Mouse (Mus musculus): ENCODE measurements around the gene Rbm28. TPM values are rescaled to one million over a fixed set of nuclear protein-coding genes. Genes with fewer than 3 reads are reported as not detected.

The Rbm28 gene
- total RNA-seq, 2 experiments from 2014 or later = 38.7 to 45.7 TPM

DNA sequence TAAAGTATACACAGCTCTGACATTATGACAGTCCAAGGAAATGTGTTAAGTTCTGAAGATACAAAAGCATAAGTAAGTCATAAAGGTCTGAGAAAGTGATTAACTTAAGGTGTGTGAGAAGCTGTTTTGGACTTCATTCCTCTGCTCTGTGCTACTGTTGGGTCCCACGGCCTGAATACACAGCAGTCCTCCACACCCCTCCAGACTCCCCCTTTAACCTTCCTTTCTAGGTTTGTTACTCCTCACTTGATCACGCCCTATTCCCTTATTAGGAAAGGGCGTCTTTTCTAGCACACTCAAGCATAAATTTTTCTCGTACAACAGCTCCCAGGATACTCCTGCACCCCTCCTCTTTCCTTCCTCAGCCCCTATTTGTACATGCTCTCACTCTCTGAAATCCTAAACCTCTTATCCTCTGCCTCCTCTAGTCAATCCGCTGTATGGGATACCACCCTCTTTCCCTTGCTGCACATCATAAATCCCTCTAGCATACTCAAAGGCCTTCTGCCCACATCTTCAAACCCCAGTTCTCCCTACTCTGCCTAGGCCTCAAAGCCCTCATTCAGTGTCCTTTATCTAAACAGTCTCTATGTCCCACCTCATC lies 17.3 kb downstream of the Rbm28 start:
- no peak for DNase-seq (ENCODE audit: low spot score in 2 of 2)
- intact Hi-C loops (cut with DNase I) = loop anchor here (10.0 kb wide), 1 partner anchor 613 kb away; no protein-coding TSS in a partner anchor

GRCm38 (mm10) chr6:29146641-29147040 lies 18.2 kb downstream of the Rbm28 start:
- intact Hi-C loops (cut with DNase I) = loop anchor here (10.0 kb wide), 1 partner anchor 612 kb away; no protein-coding TSS in a partner anchor
- DNase-seq (ENCODE audit: low spot score in 2 of 2) = no peak

- intact Hi-C loops (cut with DNase I) = loop anchor here (10.0 kb wide), 1 partner anchor 611 kb away; no protein-coding TSS in a partner anchor
- DNase-seq (ENCODE audit: low spot score in 2 of 2) = peak; percentile 33 to 52
Measured at GRCm38 (mm10) chr6:29145456-29146307, 19.1 kb downstream of the Rbm28 start.

GRCm38 (mm10) chr6:29144971-29145370 lies 19.8 kb downstream of the Rbm28 start:
- no peak for DNase-seq (ENCODE audit: low spot score in 2 of 2)
- intact Hi-C loops (cut with DNase I) = loop anchor here (5.0 to 10.0 kb wide), 3 partner anchors 108 to 610 kb away; no protein-coding TSS in a partner anchor

- DNase-seq (ENCODE audit: low spot score in 2 of 2) = peak; percentile 55 to 69
- intact Hi-C loops (cut with DNase I) = loop anchor here (5.0 to 10.0 kb wide), 3 partner anchors 106 to 609 kb away; no protein-coding TSS in a partner anchor
Measured at GRCm38 (mm10) chr6:29143608-29144007, 21.2 kb downstream of the Rbm28 start.

DNA sequence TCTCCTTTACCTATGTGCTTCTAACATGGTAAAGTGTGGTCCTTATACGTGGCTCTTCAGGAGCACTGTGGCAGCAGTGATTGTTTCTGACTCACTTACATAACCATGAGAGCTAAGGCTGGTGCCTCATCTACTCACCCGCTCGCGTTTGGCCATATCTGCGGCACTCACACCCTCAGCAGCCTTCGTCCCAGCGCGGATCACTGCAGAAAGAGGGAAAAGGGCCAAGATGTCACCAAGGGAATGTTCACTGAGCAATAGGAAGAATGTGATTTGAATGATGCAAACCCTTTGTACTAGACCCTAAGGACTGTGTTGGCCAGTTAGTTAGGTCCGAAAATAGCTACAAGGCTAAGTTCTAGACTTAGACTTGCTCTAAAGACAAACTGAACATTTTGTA lies 27.4 kb downstream of the Rbm28 start:
- intact Hi-C loops (cut with DNase I) = no loop called here
- DNase-seq (ENCODE audit: low spot score in 2 of 2) = no peak

DNA sequence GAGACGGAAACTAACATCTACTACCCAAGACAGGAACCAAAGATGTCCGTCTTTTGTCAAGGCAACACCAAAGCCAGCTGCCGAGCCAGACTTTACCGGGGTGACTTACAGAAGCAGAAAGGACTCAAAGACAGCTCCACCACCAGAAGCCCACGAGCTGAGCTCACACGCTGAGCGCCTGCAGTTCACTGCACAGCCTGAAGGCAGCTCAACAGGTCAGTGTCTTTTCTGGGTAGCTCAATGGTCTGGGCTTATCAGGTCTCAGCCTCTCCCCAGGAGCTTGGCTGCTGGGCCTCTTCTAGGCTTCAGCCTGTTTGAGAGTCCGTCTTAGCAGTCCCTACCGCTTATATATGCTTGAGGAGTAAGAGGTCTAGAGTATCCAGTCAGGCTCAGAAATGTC lies 31.7 kb downstream of the Rbm28 start:
- no peak for DNase-seq (ENCODE audit: low spot score in 2 of 2)
- intact Hi-C loops (cut with DNase I) = no loop called here

GRCm38 (mm10) chr6:29126878-29127426 lies 37.9 kb downstream of the Rbm28 start:
- intact Hi-C loops (cut with DNase I) = no loop called here
- peak in 1 of 2 experiments; percentile 18 for DNase-seq (ENCODE audit: low spot score in 2 of 2)

DNA sequence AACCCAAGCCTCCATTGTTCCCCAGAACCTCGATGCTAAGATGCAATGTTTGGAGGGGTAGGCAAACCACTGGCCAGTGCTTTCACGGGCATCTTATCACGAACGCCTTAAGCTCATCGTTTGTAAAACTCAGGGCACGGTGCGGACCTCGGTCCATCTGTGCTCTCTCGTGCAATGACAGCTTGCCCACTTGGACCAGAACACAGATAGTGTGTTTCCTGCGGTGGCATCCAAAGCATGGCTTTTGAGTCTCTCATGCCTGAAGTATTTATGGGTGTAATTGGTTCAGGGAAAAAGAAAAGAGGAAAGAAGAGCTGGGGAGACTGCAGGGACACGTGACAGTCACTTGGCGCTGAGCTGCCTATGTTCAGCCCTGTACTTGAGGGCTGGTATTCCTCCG lies 44.8 kb downstream of the Rbm28 start:
- no peak for DNase-seq (ENCODE audit: low spot score in 2 of 2)
- intact Hi-C loops (cut with DNase I) = no loop called here

DNA sequence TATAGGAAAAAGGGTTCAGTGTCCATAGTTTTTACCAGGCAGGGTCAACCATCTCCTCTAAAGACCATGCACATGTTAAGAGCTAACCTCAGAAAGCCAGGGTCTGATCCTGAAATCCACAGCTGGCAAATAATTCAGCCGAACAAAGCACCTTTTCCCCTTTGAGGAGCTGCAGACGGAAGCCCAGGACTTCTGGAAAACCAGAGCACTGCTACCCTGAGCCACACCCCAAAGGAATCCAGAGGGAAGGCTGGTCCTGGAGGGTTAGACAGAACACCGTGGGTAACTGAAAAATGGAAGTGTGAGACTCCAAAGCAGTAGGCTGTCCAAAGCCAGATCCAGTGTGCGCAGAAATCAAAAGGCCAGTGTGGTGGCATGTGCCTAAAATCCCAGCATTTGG lies 45.8 kb downstream of the Rbm28 start:
- intact Hi-C loops (cut with DNase I) = no loop called here

GRCm38 (mm10) chr6:29118231-29118630 lies 46.6 kb downstream of the Rbm28 start:
- DNase-seq (ENCODE audit: low spot score in 2 of 2) = no peak
- intact Hi-C loops (cut with DNase I) = no loop called here

More for the DNA sequence above, 45.8 kb downstream of the Rbm28 start:
- no peak for DNase-seq (ENCODE audit: low spot score in 2 of 2)

DNA sequence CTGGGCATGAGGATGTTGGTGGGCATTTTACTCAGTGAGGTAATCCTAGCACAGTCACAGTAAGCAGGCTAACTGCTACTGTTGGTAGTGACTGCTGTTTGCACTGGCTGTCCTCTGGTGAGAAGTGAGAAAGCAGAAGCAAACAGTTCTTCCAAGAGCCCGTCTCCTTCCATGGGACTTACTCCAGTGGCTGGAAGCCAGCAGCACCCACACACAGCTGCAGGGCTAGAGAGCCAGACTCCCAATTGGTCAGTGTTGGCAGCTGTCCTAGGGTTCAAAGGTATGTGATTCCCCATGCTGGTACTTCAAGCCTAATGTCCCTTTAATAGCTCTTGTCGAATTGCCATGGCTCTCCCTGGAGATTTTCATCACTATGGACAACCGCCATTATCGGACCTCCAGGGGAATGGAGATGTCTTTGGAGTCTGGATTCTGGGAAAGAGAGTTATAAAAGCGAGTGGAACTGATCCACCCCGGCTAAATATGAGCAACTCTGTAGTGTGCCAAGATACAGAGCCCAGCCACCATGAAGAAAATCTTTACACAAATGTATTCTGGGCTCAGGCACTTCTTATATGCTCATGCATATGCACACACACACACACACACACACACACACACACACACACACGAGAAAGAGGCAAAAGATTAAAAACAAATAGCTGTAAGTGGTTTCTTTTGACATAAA lies 47.2 kb downstream of the Rbm28 start:
- intact Hi-C loops (cut with DNase I) = no loop called here
- DNase-seq (ENCODE audit: low spot score in 2 of 2) = peak; percentile 43 to 78

DNA sequence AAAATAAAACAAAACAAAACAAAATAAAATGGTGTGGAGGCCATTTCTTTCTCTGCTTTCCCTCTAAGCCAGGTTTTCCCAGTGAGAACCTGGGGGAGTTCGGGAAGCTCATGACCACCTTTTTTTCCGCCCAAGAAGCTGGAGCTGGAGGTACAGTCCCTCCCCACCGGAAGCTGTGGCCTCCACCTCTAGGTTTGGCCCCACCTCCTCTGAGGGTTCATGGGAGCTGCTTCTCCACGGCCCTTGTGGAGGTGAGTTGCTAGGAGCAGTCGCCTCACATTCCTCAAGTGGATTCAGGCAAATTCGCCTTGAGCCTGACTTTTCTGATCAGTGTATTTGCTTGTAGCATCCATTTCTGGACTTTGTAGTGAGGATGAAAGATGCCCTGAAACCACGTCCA lies 49.0 kb downstream of the Rbm28 start:
- intact Hi-C loops (cut with DNase I) = no loop called here
- no peak for DNase-seq (ENCODE audit: low spot score in 2 of 2)

- intact Hi-C loops (cut with DNase I) = no loop called here
- DNase-seq (ENCODE audit: low spot score in 2 of 2) = no peak
Measured at GRCm38 (mm10) chr6:29111501-29111900, 53.3 kb downstream of the Rbm28 start.

- DNase-seq (ENCODE audit: low spot score in 2 of 2) = no peak
- intact Hi-C loops (cut with DNase I) = no loop called here
Measured at GRCm38 (mm10) chr6:29108376-29108775, 56.4 kb downstream of the Rbm28 start.

GRCm38 (mm10) chr6:29101248-29101864 lies 63.5 kb downstream of the Rbm28 start:
- peak; percentile 57 to 78 for DNase-seq (ENCODE audit: low spot score in 2 of 2)
- intact Hi-C loops (cut with DNase I) = no loop called here

GRCm38 (mm10) chr6:29100423-29100822 lies 64.4 kb downstream of the Rbm28 start:
- intact Hi-C loops (cut with DNase I) = no loop called here
- peak; percentile 46 to 75 for DNase-seq (ENCODE audit: low spot score in 2 of 2)

DNA sequence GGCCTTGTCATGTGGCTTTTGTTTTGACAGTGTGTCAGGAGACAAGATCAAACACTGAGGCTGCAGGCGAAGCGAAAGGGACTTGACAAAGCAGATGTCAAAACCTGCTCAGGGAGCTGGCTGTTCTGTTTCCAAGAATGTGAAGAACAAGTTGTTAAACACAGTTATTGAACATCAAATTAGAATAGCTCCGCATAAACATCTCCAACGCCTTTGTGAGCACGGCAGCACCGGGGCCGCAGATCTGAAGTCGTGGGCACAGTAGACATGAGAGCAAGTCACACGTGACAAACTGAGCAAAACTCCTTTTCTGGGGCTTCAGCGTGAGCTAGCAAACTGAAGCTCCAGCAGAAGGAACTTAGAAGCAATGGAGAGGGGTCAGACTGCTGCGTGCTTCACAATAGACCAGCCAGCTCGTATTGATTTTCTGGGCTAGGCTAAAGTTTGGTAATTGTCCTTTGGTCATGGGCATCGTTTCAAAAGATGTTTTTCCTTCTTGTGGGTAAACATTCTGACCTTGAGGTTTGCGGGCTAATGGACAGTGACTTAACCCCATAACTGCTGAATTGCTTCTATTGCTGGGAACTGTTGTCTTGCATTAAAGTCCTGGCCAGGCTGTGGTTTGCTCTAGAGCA lies 65.2 kb downstream of the Rbm28 start:
- DNase-seq (ENCODE audit: low spot score in 2 of 2) = peak; percentile 56 to 71
- intact Hi-C loops (cut with DNase I) = no loop called here

GRCm38 (mm10) chr6:29092904-29093303 lies 71.9 kb downstream of the Rbm28 start:
- intact Hi-C loops (cut with DNase I) = no loop called here
- DNase-seq (ENCODE audit: low spot score in 2 of 2) = peak in 1 of 2 experiments; percentile 19
